Mouse (Mus musculus): ENCODE measurements around the gene Zfp2. TPM values are rescaled to one million over a fixed set of nuclear protein-coding genes. Genes with fewer than 3 reads are reported as not detected.

Zfp2 gene
- polyA plus RNA-seq, 1 experiment, result 16.7 TPM

DNA sequence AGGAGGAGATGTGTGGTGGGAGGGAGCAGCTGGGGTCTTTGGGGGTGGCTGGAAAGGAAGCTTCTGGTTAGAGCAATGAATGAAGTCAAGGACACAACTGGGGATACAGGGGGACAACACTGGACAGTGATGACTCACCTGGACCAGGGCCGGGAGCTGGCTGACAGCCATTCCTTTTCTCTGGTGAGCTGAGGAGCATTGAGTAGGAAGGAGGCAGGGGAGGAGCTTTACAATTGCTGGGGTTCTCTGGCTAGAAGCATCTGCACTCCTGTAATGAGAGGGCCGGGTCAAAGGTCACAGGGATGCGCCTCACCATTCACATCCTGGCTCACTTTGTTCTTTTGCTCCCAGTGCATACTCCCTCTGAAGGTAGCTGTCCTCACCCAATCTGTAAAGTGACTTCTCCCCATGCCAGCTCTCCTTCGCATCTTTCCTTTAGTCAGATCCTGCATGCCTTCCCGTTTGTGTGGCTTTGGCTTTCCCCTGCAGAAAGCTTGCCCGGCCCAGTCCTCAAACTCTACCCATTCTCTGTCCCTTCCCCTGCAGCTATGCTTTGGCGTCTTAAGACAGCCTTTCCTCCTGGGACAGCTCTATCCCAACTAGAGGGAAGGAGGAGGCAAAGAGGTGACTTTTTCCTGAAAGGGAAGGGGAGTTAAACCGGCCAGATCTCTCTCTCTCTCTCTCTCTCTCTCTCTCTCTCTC is 29.6 kb downstream of the Zfp2 start:
- H3K4me3 ChIP-seq (ENCODE audit: insufficient read depth, low read length), result peak overlapping the region; percentile 51; the same call in 1 of the 2 replicates
- H3K27ac ChIP-seq (ENCODE audit: insufficient read depth, low read length), result no peak overlapping the region
- TF ChIP-seq POLR2A (IDR thresholded peaks at IDR 0.05; ENCODE audit: extremely low read depth, insufficient read depth, low read length) (no peak), CTCF (IDR thresholded peaks at IDR 0.05; ENCODE audit: extremely low read depth, insufficient read depth, low read length) (no peak)
- H3K4me1 ChIP-seq (ENCODE audit: control insufficient read depth, insufficient read depth, low read length), result no peaks in the 10 kb centered on the region

DNA sequence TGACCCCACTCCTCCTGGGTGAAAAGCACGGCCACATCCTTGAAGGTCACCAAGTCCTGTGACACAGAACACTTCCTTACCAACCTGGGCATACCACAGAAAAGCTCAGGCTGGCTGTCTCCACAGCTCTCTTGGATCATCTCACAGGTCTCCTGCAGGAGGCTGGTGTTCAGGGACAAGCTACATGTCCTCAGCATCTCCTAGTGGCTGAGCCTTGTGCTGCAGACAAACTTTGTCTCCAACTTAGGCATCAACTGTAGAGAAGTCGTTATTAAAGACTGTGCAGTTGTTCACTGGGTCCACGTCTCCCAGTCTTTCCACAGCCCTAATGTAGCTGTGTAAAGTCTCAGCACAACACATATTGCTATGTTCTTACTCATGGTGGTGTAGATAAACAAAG is 32.2 kb downstream of the Zfp2 start:
- Histone ChIP-seq H3K27ac (ENCODE audit: insufficient read depth, low read length) (no peak overlapping the region), H3K4me3 (ENCODE audit: insufficient read depth, low read length) (no peak overlapping the region), H3K4me1 (ENCODE audit: control insufficient read depth, insufficient read depth, low read length) (0 out of 2 replicates have a peak, but pooled peaks cover 1% of the 10 kb centered on the region)
- TF ChIP-seq POLR2A (IDR thresholded peaks at IDR 0.05; ENCODE audit: extremely low read depth, insufficient read depth, low read length) (no peak), CTCF (IDR thresholded peaks at IDR 0.05; ENCODE audit: extremely low read depth, insufficient read depth, low read length) (peak; percentile 34)

DNA sequence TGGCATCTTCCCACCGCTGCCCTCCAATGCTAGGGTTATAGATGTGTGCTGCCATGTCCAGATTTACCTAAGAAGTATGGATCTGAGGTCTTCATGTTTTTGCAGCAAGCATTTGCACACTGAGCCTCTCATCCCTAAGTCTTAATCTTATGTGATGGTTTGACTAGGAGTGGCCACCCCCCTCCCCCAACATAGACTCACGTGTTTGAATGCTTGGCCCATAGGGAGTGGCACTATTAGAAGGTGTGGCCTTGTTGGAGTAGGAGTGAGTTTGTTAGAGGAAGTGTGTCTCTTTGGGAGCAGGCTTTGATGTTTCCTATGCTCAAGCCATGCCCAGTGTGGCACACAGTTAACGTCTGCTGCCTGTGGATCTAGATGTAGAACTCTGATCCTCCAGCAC is 37.3 kb downstream of the Zfp2 start:
- TF ChIP-seq CTCF (IDR thresholded peaks at IDR 0.05; ENCODE audit: extremely low read depth, insufficient read depth, low read length) (no peak), POLR2A (IDR thresholded peaks at IDR 0.05; ENCODE audit: extremely low read depth, insufficient read depth, low read length) (no peak)
- H3K4me1 ChIP-seq (ENCODE audit: control insufficient read depth, insufficient read depth, low read length), result 0 out of 2 replicates have a peak, but pooled peaks cover 1% of the 10 kb centered on the region
- H3K4me3 ChIP-seq (ENCODE audit: insufficient read depth, low read length), result no peak overlapping the region
- H3K27ac ChIP-seq (ENCODE audit: insufficient read depth, low read length), result no peak overlapping the region

DNA sequence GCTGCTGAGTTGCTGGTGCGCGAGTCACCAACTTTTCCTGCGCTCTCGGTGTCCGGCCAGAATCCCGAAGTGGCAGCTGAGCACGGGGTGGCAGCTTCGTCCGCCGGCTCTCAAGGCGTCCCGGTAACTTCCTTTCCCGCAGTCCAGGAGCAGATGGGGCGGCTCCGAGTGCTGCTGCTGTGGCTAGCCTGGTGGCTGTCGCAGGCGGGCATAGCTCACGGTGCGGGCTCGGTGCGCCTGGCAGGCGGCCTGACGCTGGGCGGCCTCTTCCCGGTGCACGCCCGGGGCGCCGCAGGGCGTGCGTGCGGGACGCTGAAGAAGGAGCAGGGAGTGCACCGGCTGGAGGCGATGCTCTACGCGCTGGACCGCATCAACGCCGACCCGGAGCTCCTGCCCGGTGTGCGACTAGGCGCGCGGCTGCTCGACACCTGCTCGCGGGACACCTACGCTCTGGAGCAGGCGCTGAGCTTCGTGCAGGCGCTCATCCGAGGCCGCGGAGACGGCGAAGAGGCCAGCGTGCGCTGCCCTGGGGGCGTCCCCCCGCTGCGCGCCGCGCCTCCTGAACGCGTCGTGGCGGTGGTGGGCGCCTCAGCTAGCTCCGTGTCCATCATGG is 64.9 kb downstream of the Zfp2 start:
- Histone ChIP-seq H3K4me1 (ENCODE audit: control insufficient read depth, insufficient read depth, low read length) (no peaks in the 10 kb centered on the region), H3K4me3 (ENCODE audit: insufficient read depth, low read length) (peak overlapping the region; percentile 29), H3K27ac (ENCODE audit: insufficient read depth, low read length) (no peak overlapping the region)
- TF ChIP-seq CTCF (IDR thresholded peaks at IDR 0.05; ENCODE audit: extremely low read depth, insufficient read depth, low read length), result no peak
- TF ChIP-seq POLR2A (IDR thresholded peaks at IDR 0.05; ENCODE audit: extremely low read depth, insufficient read depth, low read length), result no peak

GRCm38 (mm10) chr11:50850177-50850735 is 65.7 kb downstream of the Zfp2 start, which contains the start of gene Grm6:
Grm6 (plus strand) TSS chr11:50850685.
- Histone ChIP-seq H3K4me3 (ENCODE audit: insufficient read depth, low read length) (peak within 1 kb of the TSS; percentile 29), H3K27ac (ENCODE audit: insufficient read depth, low read length) (no peak within 1 kb of the TSS), H3K4me1 (ENCODE audit: control insufficient read depth, insufficient read depth, low read length) (no peaks in the 10 kb centered on the region)
- TF ChIP-seq CTCF (IDR thresholded peaks at IDR 0.05; ENCODE audit: extremely low read depth, insufficient read depth, low read length) (no peak), POLR2A (IDR thresholded peaks at IDR 0.05; ENCODE audit: extremely low read depth, insufficient read depth, low read length) (no peak)

GRCm38 (mm10) chr11:50849310-50849709 is 66.7 kb downstream of the Zfp2 start:
- no peak overlapping the region for H3K4me3 ChIP-seq (ENCODE audit: insufficient read depth, low read length)
- no peaks in the 10 kb centered on the region for H3K4me1 ChIP-seq (ENCODE audit: control insufficient read depth, insufficient read depth, low read length)

More at GRCm38 (mm10) chr11:50849310-50849709, 66.7 kb downstream of the Zfp2 start:
- TF ChIP-seq POLR2A (IDR thresholded peaks at IDR 0.05; ENCODE audit: extremely low read depth, insufficient read depth, low read length) (no peak), CTCF (IDR thresholded peaks at IDR 0.05; ENCODE audit: extremely low read depth, insufficient read depth, low read length) (no peak)
- H3K27ac ChIP-seq (ENCODE audit: insufficient read depth, low read length), result no peak overlapping the region

Other genes starting within 250 kb of the Zfp2 start
- gene Zfp354c, start 88.4 kb downstream of the Zfp2 start, polyA plus RNA-seq (2012; rRNA removed), result 16.4 and 18.8 TPM in 2 replicates
- 1.6 TPM in 2 replicates for gene Zfp879, start 74.6 kb downstream of the Zfp2 start, polyA plus RNA-seq (2012; rRNA removed)
- not detected in 2 replicates for gene Grm6, start 65.5 kb downstream of the Zfp2 start, polyA plus RNA-seq (2012; rRNA removed)
- 5.1 and 5.6 TPM in 2 replicates for gene Zfp454, start 28.5 kb downstream of the Zfp2 start, polyA plus RNA-seq (2012; rRNA removed)
- 2.7 and 3.3 TPM in 2 replicates for gene Zfp354b, start 15.5 kb upstream of the Zfp2 start, polyA plus RNA-seq (2012; rRNA removed)
- gene 4933414I15Rik, start 27.6 kb upstream of the Zfp2 start, polyA plus RNA-seq (2012; rRNA removed), result not detected in 2 replicates
- gene Prop1, start 37.6 kb upstream of the Zfp2 start, polyA plus RNA-seq (2012; rRNA removed), result not detected in 2 replicates
- gene Olfr1378, start 50.4 kb upstream of the Zfp2 start, polyA plus RNA-seq (2012; rRNA removed), result not detected in 2 replicates
- not detected in 2 replicates for gene Olfr1377, start 65.8 kb upstream of the Zfp2 start, polyA plus RNA-seq (2012; rRNA removed)
- gene Olfr51, start 87.4 kb upstream of the Zfp2 start, polyA plus RNA-seq (2012; rRNA removed), result not detected in 2 replicates
- gene Olfr54, start 98.1 kb upstream of the Zfp2 start, polyA plus RNA-seq (2012; rRNA removed), result not detected in 2 replicates
- gene Olfr1375, start 131.9 kb upstream of the Zfp2 start, polyA plus RNA-seq (2012; rRNA removed), result not detected in 2 replicates
- gene Zfp354a, start 143.1 kb upstream of the Zfp2 start, polyA plus RNA-seq (2012; rRNA removed), result 10.0 and 10.2 TPM in 2 replicates